Mouse (Mus musculus) megakaryocyte, embryonic 14.5 days (primary cell): ENCODE results near the gene Mutyh. TPM values are rescaled to one million over a fixed set of nuclear protein-coding genes. Genes with fewer than 3 reads are reported as not detected.
"Not testable (repeated sequence)": the region's sequence is repeated elsewhere in the genome, so short reads cannot be mapped to it uniquely, and the experiment has no call there.

Experiments
- H3K27me3 ChIP-seq: replicated peaks from 2 replicates; pipeline ENCODE3; 2012; ENCODE audit warnings: inconsistent platforms
- H3K36me3 ChIP-seq: replicated peaks from 2 replicates; pipeline ENCODE3; 2012; ENCODE audit warnings: low read length, inconsistent platforms, mixed read lengths
- H3K4me1 ChIP-seq: 2 replicates; pipeline ENCODE4 v1.6.1; 2012; ENCODE audit warnings: inconsistent platforms
- H3K4me3 ChIP-seq: replicated peaks from 2 replicates; pipeline ENCODE3; 2012; ENCODE audit warnings: moderate library complexity, mild to moderate bottlenecking, inconsistent platforms
- H3K9me3 ChIP-seq: 2 replicates; pipeline ENCODE4 v1.6.1; 2012; ENCODE audit warnings: inconsistent platforms
- FLI1 ChIP-seq: IDR thresholded peaks from 2 replicates; pipeline ENCODE4 v1.6.1; 2012; ENCODE audit warnings: low read length, inconsistent platforms, mixed read lengths
- GATA1 ChIP-seq: IDR thresholded peaks from 3 replicates; pipeline ENCODE4 v1.6.1; 2012; ENCODE audit warnings: mixed read lengths, low read length, inconsistent platforms, borderline replicate concordance
- polyA plus RNA-seq: library from polyadenylated mRNA; stranded (reverse); fragments of >175 nt; gene quantifications from 2 replicates; pipeline ENCODE4 v1.2.3, GENCODE M21; 2012; ENCODE audit warnings: low replicate concordance; ENCODE audit not compliant: insufficient read depth

Gene Mutyh
- polyA plus RNA-seq, 1 experiment = 1.6 TPM

DNA sequence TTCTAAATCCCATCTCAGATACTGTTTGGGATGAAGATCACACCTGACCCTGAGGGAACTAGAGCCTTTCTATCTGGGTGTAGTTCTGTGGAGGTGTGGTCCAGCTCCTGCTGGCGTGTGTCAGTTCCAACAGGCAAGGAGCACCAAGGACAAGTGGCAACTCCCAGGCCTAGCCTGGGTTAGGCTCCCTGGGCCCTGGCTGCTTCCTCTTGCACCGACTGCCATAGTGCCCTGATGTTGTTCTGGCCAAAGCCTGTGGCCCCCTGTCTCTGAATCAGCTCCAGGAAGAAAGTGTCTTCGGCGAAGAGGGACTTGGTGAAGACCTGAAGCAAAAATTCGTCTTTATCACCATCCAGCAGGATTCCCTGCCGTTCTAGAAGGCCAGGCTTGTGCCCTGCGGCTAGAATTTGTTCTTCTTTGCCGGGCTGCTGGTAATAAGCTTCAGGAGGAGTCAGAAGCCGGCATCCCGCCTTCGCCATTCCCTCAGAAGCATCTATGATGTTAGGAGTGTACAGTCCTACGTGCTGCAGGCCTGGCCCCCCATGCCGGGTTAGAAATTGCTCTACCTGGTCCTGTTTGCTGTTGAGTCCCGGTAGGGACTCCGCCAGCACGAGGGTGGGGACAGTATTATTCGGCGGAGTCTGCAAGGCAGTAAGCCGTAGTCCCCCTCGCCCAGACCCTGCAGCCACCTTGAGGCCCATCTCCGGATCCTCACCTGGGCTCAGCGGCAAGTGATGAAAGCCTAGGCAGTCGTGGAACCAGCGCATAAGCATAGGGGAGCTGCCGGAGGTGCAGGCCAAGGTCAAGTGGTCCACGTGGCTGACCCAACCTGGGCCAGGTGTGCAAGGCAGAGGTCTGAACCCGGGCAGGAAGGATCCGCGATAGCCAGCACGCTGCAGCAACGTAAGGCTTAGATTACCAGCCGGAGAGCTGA lies 12.7 kb downstream of the Mutyh start:
- Histone ChIP-seq H3K36me3 (peaks cover 8% of the 10 kb centered on the region), H3K4me3 (peak overlapping the region; percentile 93), H3K4me1 (peaks cover 46% of the 10 kb centered on the region), H3K27me3 (peaks cover 35% of the 10 kb centered on the region), H3K9me3 (no peaks in the 10 kb centered on the region)
- TF ChIP-seq GATA1 (no peak), FLI1 (no peak)

DNA sequence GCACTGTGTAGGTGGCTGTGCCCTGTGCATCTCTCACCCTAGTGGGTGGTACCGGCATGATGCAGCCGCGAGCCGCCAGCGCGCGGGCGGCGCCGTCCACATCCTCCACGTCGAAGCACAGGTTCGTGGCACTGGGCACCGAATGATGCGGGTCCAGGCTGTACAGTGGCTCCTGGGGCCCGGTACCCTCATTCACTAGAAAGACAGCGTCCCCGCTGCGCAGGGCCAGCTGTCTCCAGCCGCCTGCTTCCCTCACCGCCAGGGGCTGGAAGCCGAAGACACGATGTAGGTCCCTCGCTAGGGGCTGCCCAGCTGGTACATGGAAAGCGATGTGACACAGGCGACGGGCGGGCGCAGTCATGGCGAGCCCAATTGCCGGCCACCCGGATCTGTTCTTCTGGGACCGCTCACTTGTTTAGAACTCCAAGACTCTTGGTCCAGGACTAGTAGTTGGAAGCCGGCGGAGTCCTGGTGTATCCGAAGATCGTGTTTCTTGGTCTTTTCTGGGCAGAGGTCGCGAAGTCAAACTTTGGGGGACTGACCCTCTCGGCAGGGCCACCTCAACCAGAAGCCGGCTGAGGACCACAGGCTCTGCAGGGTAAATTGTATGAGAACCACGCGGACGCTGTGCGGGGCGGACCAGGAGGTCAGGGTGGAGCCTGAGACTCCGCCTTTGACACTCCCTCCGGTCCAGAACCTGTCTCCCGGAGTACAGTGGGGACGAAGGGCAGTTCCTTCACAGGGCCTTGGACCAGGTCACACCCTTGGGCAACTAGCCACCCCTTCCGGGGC lies 13.6 kb downstream of the Mutyh start:
- TF ChIP-seq GATA1 = no peak
- TF ChIP-seq FLI1 = no peak
- peaks cover 35% of the 10 kb centered on the region for H3K27me3 ChIP-seq
- no peaks in the 10 kb centered on the region for H3K9me3 ChIP-seq
- H3K4me1 ChIP-seq = peaks cover 52% of the 10 kb centered on the region
- H3K36me3 ChIP-seq = peaks cover 8% of the 10 kb centered on the region
- peak overlapping the region; percentile 93 for H3K4me3 ChIP-seq

DNA sequence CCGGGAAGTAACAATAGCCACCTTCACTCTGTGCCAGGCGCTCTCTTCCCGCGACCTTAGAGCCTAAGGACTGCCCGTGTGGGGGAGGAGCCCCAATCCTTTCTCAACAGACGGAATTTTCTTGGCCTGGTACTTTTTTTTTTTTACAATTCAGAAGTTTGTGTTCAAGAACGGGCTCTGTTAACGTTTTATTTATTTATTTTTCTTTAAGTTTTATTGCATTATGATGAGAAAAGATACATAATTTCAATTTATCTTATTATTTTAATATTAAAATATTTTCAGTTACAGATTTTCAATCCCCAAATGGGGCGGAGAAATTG lies 14.1 kb downstream of the Mutyh start, which contains the start of gene Hpdl:
TSS of gene Hpdl (minus strand) at position 14 of the 323 bp plus-strand sequence.
- peaks cover 5% of the 10 kb centered on the region for H3K36me3 ChIP-seq
- TF ChIP-seq GATA1 (no peak), FLI1 (no peak)
- H3K27me3 ChIP-seq = peaks cover 35% of the 10 kb centered on the region
- no peaks in the 10 kb centered on the region for H3K9me3 ChIP-seq
- H3K4me3 ChIP-seq = peak within 1 kb of the TSS; percentile 93
- H3K4me1 ChIP-seq = peaks cover 55% of the 10 kb centered on the region

DNA sequence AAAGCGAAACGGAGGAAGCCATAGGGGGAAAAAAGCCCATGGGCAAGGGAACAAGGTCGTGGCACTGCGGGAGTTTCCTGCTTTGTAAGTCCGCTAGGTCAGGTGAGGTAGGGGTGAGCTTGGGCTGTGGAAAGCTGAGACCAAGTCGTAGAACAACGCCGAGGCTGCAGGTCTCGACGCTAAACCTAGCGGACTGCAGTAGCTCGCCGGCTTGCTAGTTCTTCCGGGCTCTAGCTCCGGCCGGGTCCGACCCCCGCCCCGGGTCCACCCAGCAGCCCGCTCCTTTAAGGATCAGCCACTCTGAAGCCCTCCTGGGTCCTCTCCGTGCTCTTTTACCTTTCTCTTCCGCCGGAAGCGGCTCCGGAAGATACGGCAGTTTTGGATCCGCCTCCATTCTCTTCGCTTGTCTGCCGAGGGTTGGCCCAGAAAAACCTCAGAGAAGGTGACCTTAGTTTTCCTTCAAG lies 17.1 kb downstream of the Mutyh start:
- H3K4me1 ChIP-seq = peaks cover 56% of the 10 kb centered on the region
- no peaks in the 10 kb centered on the region for H3K36me3 ChIP-seq
- H3K27me3 ChIP-seq = peaks cover 14% of the 10 kb centered on the region
- H3K9me3 ChIP-seq = no peaks in the 10 kb centered on the region
- TF ChIP-seq GATA1 (no peak), FLI1 (no peak)
- H3K4me3 ChIP-seq = peak overlapping the region; percentile 94

DNA sequence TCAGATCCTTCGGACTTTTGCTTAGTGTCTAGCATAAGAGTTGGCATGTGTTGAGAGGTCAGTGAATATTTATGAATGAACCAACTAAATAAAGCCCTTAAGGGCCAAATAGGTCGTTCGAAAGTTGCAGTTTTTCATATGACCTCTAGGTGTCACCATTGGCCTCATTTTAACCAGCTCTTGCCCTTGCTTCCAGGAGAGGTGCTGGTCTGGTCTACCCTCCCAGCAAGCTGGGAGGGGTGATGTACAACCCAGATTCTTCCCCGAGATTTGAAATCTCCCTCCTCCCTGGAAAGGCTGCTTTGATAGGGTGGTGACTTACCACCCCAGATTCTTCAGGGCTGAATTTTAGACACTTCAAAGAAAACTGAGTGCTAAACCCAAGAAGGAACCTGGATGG lies 20.3 kb downstream of the Mutyh start:
- Histone ChIP-seq H3K9me3 (no peaks in the 10 kb centered on the region), H3K4me3 (no peak overlapping the region), H3K36me3 (no peaks in the 10 kb centered on the region), H3K27me3 (peaks cover 10% of the 10 kb centered on the region), H3K4me1 (peaks cover 37% of the 10 kb centered on the region)
- TF ChIP-seq GATA1 = no peak
- TF ChIP-seq FLI1 = no peak

DNA sequence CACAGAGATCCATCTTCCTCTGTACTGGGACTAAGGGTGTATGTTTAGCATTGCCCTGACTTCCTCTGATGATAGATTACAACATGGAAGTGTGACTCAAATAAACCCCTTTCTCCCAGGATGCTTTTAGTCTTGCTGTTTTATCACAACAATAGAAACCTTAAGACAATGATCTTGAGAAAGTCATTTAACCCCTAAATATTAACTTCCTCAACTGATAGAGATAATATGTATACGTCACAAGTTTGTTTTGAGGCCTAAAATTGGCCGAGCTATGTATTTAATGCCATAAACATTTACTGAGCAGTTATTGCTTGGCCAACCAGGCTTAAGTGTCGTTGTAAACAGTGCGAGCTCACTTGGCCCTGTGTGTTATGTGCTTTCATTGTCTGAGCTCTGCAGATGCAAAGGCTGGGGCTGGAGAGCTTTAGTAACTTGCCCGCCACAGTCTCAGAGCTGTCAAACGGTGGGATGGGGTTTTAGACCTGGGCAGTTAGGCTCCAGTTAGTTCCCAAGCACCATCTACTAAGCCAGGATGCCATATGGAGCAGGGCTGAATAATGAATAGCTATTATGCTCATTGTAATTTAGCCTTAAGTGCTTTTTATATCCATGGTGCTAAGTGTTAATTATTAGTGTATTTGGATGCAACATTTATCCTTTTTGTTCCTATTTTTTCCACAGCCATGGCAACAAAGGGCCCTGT lies 22.0 kb downstream of the Mutyh start:
- H3K9me3 ChIP-seq = no peaks in the 10 kb centered on the region
- H3K4me3 ChIP-seq = no peak overlapping the region
- no peaks in the 10 kb centered on the region for H3K36me3 ChIP-seq
- H3K4me1 ChIP-seq = peaks cover 27% of the 10 kb centered on the region
- peaks cover 10% of the 10 kb centered on the region for H3K27me3 ChIP-seq
- TF ChIP-seq FLI1 (no peak), GATA1 (no peak)

DNA sequence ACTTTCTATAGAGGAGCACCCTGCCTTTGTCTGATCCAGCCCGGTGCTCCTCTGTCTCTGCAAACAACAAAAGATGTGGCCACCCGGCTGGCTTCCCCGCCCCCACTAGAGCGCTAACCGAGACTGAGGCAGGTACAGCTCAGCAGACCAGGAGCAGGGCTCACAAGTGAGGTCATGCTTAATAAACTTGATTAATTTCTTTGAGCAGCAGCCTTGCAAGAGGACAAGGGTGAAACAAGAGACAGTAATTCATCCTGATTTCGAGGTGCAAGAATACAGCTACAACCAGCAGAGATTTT lies 22.5 kb downstream of the Mutyh start:
- Histone ChIP-seq H3K4me1 (peaks cover 24% of the 10 kb centered on the region), H3K36me3 (no peaks in the 10 kb centered on the region), H3K27me3 (peaks cover 10% of the 10 kb centered on the region), H3K9me3 (no peaks in the 10 kb centered on the region), H3K4me3 (no peak overlapping the region)
- TF ChIP-seq FLI1 = no peak
- no peak for TF ChIP-seq GATA1

DNA sequence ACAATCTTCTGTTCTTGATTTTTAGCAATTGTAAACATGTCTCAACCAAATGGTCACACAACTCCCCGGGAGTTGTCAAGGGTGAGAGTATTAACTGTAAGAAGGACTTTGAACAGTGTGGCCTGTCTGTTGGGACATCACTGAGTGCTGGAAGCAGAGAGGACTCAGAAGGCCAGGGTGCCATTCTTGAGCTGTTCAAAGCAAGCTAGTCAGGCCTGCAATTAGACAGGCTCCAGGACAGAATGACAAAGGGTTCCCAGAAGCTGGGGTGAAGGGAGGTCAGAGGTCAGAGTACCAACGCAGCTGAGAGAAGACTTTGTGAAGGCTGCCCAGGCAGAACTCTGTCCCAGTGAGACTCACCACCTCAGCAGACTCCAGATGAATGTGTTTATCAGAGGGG lies 31.5 kb downstream of the Mutyh start:
- Histone ChIP-seq H3K27me3 (peaks cover 36% of the 10 kb centered on the region), H3K9me3 (peaks cover 5% of the 10 kb centered on the region), H3K4me1 (peaks cover 10% of the 10 kb centered on the region), H3K4me3 (no peak overlapping the region), H3K36me3 (no peaks in the 10 kb centered on the region)
- TF ChIP-seq GATA1 = no peak
- no peak for TF ChIP-seq FLI1

DNA sequence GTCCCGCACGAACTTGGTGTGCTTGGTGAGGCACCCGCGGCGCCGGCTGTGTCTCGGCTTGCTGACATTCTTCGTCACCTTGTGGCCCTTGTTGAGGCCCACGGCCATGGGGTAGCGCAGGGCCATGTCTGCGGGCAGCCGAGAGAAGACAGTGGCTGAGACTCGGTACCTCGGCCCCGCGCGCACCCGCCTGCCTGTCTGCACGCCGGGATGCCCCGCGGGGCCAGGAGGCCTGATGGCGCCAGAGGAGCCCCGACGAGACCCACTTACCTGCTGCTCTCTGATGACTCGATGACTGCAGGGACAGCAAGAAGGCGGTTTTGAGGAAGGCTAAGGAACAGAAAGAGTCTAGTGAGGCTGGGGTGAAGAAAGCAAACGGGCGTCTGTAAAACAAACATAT lies 32.6 kb downstream of the Mutyh start:
- H3K36me3 ChIP-seq, H3K4me1 ChIP-seq, H3K4me3 ChIP-seq: not testable (repeated sequence)
- H3K9me3 ChIP-seq = peaks cover 13% of the 10 kb centered on the region
- peaks cover 42% of the 10 kb centered on the region for H3K27me3 ChIP-seq
